Mouse (Mus musculus) cerebellum, adult 8-10 months (tissue): ENCODE results near the gene Oser1.

Experiments used
- DNase-seq: peaks from one replicate; pipeline ENCODE4 v3.0.0; 2022

The Oser1 gene

GRCm38 (mm10) chr2:163424597-163424996 is at the start of gene Oser1:
Gene Oser1 (minus strand): TSS chr2:163424697.
- no peak for DNase-seq

- peak; percentile 98 for DNase-seq
Observed at GRCm38 (mm10) chr2:163472466-163472851, 48.0 kb upstream of the Oser1 start, which contains the start of gene Fitm2. Gene Fitm2 (minus strand): TSS chr2:163472629.

GRCm38 (mm10) chr2:163471710-163472465 is 47.4 kb upstream of the Oser1 start:
- DNase-seq: no peak

GRCm38 (mm10) chr2:163471136-163471535 is 46.6 kb upstream of the Oser1 start:
- DNase-seq: no peak

- DNase-seq: no peak
Observed at GRCm38 (mm10) chr2:163469711-163470110, 45.2 kb upstream of the Oser1 start.

- no peak for DNase-seq
Observed at GRCm38 (mm10) chr2:163468866-163469265, 44.4 kb upstream of the Oser1 start.

GRCm38 (mm10) chr2:163467585-163467984 is 43.1 kb upstream of the Oser1 start:
- DNase-seq: no peak

- peak; percentile 5 for DNase-seq
Observed at GRCm38 (mm10) chr2:163466771-163467170, 42.3 kb upstream of the Oser1 start.

GRCm38 (mm10) chr2:163464562-163464961 is 40.1 kb upstream of the Oser1 start:
- no peak for DNase-seq

- DNase-seq: peak; percentile 26
Observed at GRCm38 (mm10) chr2:163463998-163464397, 39.5 kb upstream of the Oser1 start.

- DNase-seq: peak; percentile 1
Observed at GRCm38 (mm10) chr2:163463251-163463769, 38.8 kb upstream of the Oser1 start.

GRCm38 (mm10) chr2:163462801-163463200 is 38.3 kb upstream of the Oser1 start:
- DNase-seq: peak; percentile 2

GRCm38 (mm10) chr2:163462386-163462785 is 37.9 kb upstream of the Oser1 start:
- DNase-seq: no peak

- DNase-seq: peak; percentile 0
Observed at GRCm38 (mm10) chr2:163461307-163461706, 36.8 kb upstream of the Oser1 start.

GRCm38 (mm10) chr2:163460622-163461021 is 36.1 kb upstream of the Oser1 start:
- DNase-seq: peak; percentile 3

- no peak for DNase-seq
Observed at GRCm38 (mm10) chr2:163459380-163459779, 34.9 kb upstream of the Oser1 start.

- DNase-seq: no peak
Observed at GRCm38 (mm10) chr2:163458539-163459265, 34.2 kb upstream of the Oser1 start.

GRCm38 (mm10) chr2:163453378-163453777 is 28.9 kb upstream of the Oser1 start:
- no peak for DNase-seq

- no peak for DNase-seq
Observed at GRCm38 (mm10) chr2:163452738-163453137, 28.2 kb upstream of the Oser1 start.

- DNase-seq: no peak
Observed at GRCm38 (mm10) chr2:163450668-163451295, 26.3 kb upstream of the Oser1 start.

GRCm38 (mm10) chr2:163449276-163449675 is 24.8 kb upstream of the Oser1 start:
- no peak for DNase-seq

GRCm38 (mm10) chr2:163447375-163447774 is 22.9 kb upstream of the Oser1 start:
- no peak for DNase-seq

- DNase-seq: no peak
Observed at GRCm38 (mm10) chr2:163444017-163444416, 19.5 kb upstream of the Oser1 start.
